Comparison of ENCODE assay signal across 10 mouse cellular contexts in genomic region chr9:124126373-124126772, GRCm38 (mm10). TPM values are rescaled to one million over a fixed set of nuclear protein-coding genes. Genes with fewer than 3 reads are reported as not detected.
DNase-seq lines count a peak whose midpoint lies in the region; ATAC-seq and TF ChIP-seq lines count a peak whose summit lies in the region.
"Had no signal": no experiment of that assay in that cellular context is flagged by ENCODE, and none has a peak within 500 bp of the region (broad histone marks: within the 10 kb centered on the region; RNA-seq: fewer than 3 reads in every experiment).

No protein-coding gene starts in this region.

- no peak for ATAC-seq in embryonic facial prominence, embryonic 11.5 days (replicated peaks; ENCODE audit: insufficient number of reproducible peaks, low FRiP score, low TSS enrichment, low read depth)
- ATAC-seq: midbrain, embryonic 16.5 days had no signal

- H3K4me3 ChIP-seq in embryonic facial prominence, embryonic 11.5 days (ENCODE audit: low read depth, low read length): no peak overlapping the region
- H3K4me3 ChIP-seq in embryonic facial prominence, embryonic 10.5 days: no peak overlapping the region
- no peak overlapping the region for H3K4me3 ChIP-seq in bone marrow macrophage, adult 2 months (ENCODE audit: insufficient read depth, low read length)
- H3K4me3 ChIP-seq in macrophage (ENCODE audit: inconsistent target): no peak overlapping the region
- no peak overlapping the region for H3K4me3 ChIP-seq in cerebellum, adult 2 months (replicated peaks; ENCODE audit: insufficient read depth, low read depth, low read length)

- H3K27me3 ChIP-seq in embryonic facial prominence, embryonic 11.5 days (ENCODE audit: control insufficient read depth, insufficient read depth, low read length): no peaks in the 10 kb centered on the region
- no peaks in the 10 kb centered on the region for H3K27me3 ChIP-seq in embryonic facial prominence, embryonic 10.5 days (replicated peaks; ENCODE audit: low read depth, poor library complexity, severe bottlenecking)
- no peaks in the 10 kb centered on the region for H3K27me3 ChIP-seq in cerebellum, adult 2 months (ENCODE audit: control insufficient read depth, insufficient read depth, low read length)

- no peaks in the 10 kb centered on the region for H3K9me3 ChIP-seq in embryonic facial prominence, embryonic 11.5 days (replicated peaks; ENCODE audit: control insufficient read depth, low read length)
- H3K9me3 ChIP-seq in embryonic facial prominence, embryonic 10.5 days: no peaks in the 10 kb centered on the region

- no peaks in the 10 kb centered on the region for H3K4me1 ChIP-seq in embryonic facial prominence, embryonic 11.5 days (ENCODE audit: control insufficient read depth, insufficient read depth, low read length)
- H3K4me1 ChIP-seq in embryonic facial prominence, embryonic 10.5 days: no peaks in the 10 kb centered on the region
- H3K4me1 ChIP-seq in bone marrow macrophage, adult 2 months (ENCODE audit: control insufficient read depth, insufficient read depth, low read length): peaks cover 29% of the 10 kb centered on the region
- no peaks in the 10 kb centered on the region for H3K4me1 ChIP-seq in cerebellum, adult 2 months (ENCODE audit: control insufficient read depth, insufficient read depth, low read length)

- DNase-seq in embryonic facial prominence, embryonic 11.5 days (ENCODE audit: low spot score): peak; percentile 23
- no peak for DNase-seq in embryonic facial prominence, embryonic 10.5 days (ENCODE audit: low spot score)
- peak; percentile 69 for DNase-seq in induced T-regulatory cell, adult 2 months (ENCODE audit: low read depth)
- DNase-seq in testis, postnatal 14 days (ENCODE audit: low spot score): no peak
- DNase-seq in cerebellum, adult 11-12 months: no peak
- DNase-seq in cerebellum, adult 2 months: no peak

- 52% methylated on average over 5 of the region's 5 CpGs for WGBS in embryonic facial prominence, embryonic 11.5 days
- WGBS in embryonic facial prominence, embryonic 10.5 days: 51% methylated on average over 5 of the region's 5 CpGs
- 24% methylated on average over 5 of the region's 5 CpGs for WGBS in macrophage (ENCODE audit: missing documents)
- WGBS in cerebellum, adult 2 months: 55% methylated on average over 5 of the region's 5 CpGs

- TF ChIP-seq CTCF in bone marrow macrophage, adult 2 months (IDR thresholded peaks at IDR 0.05; ENCODE audit: low read depth, low read length): no peak
- TF ChIP-seq CTCF in cerebellum, adult 2 months (IDR thresholded peaks at IDR 0.05; ENCODE audit: borderline replicate concordance, insufficient read depth, low read depth, low read length): no peak

- no peaks in the 10 kb centered on the region for H3K36me3 ChIP-seq in embryonic facial prominence, embryonic 11.5 days (replicated peaks; ENCODE audit: control insufficient read depth, insufficient read depth, low read depth, low read length)
- no peaks in the 10 kb centered on the region for H3K36me3 ChIP-seq in embryonic facial prominence, embryonic 10.5 days (replicated peaks)
- no peaks in the 10 kb centered on the region; the same call in 1 of the 2 replicates for H3K36me3 ChIP-seq in macrophage (ENCODE audit: inconsistent target)

- peaks cover 42% of the 10 kb centered on the region for H3K79me2 ChIP-seq in macrophage (ENCODE audit: inconsistent target)

- no peak for TF ChIP-seq POLR2A in bone marrow macrophage, adult 2 months (IDR thresholded peaks at IDR 0.05; ENCODE audit: borderline replicate concordance, low read depth, low read length)
- no peak for TF ChIP-seq POLR2A in cerebellum, adult 2 months (IDR thresholded peaks at IDR 0.05; ENCODE audit: borderline replicate concordance, insufficient read depth, low read length)

- no peak overlapping the region for H3K4me2 ChIP-seq in embryonic facial prominence, embryonic 11.5 days (ENCODE audit: low read depth, low read length)

- H3K27ac ChIP-seq in embryonic facial prominence, embryonic 11.5 days (replicated peaks; ENCODE audit: low read depth, low read length): no peak overlapping the region
- H3K27ac ChIP-seq in embryonic facial prominence, embryonic 10.5 days (replicated peaks): no peak overlapping the region
- H3K27ac ChIP-seq in bone marrow macrophage, adult 2 months (ENCODE audit: insufficient read depth, low read depth, low read length): peak overlapping the region; percentile 98
- peak overlapping the region; percentile 97 for H3K27ac ChIP-seq in macrophage
- no peak overlapping the region for H3K27ac ChIP-seq in cerebellum, adult 2 months (ENCODE audit: insufficient read depth, low read length)

- no peak overlapping the region for H3K9ac ChIP-seq in embryonic facial prominence, embryonic 11.5 days (replicated peaks; ENCODE audit: low read length)

RNA-seq across cellular contexts. Expression of gene Ccr5, which starts 5.0 kb away (rescaled TPM):
- 0.93 and 1.2 TPM in 2 replicates for polyA plus RNA-seq in embryonic facial prominence, embryonic 11.5 days (2014; fragmentation: Nextera tagmentation; extraction: Ambion mirVana)
- 0.42 TPM in 1 of 2 replicates, not detected in the other for polyA plus RNA-seq in embryonic facial prominence, embryonic 10.5 days (2016; fragmentation: Nextera tagmentation; extraction: Ambion mirVana)
- polyA plus RNA-seq in bone marrow macrophage, adult 2 months (2012; ENCODE audit: insufficient read depth, insufficient read length, missing spikeins): 370 and 381 TPM in 2 replicates
- total RNA-seq in macrophage (2018; cell fraction: chromatin; rRNA removed): 10 to 100 TPM in 24 of 26 experiments, 1 to 10 TPM in 2; 6.4 to 67.8 (median 36.9) TPM
- 10 to 100 TPM; 11.2 to 47.8 (median 22.9) TPM for total RNA-seq in macrophage (2018; cell fraction: cytosol; rRNA removed)
- 100 to 1,000 TPM in 3 of 26 experiments, 10 to 100 TPM in 23; 35.1 to 108 (median 75.8) TPM for total RNA-seq in macrophage (2018; cell fraction: nucleus; rRNA removed)
- 25.3 to 36.3 TPM (median 25.4 TPM) in 3 replicates for polyA plus RNA-seq in macrophage (2018)
- polyA plus RNA-seq in cerebellum, adult 2 months (2012; rRNA removed): 1.6 and 1.8 TPM in 2 replicates
- polyA plus RNA-seq: C2C12 had no signal

RNA-seq across cellular contexts. Expression of gene Ccr2, which starts 24.6 kb away (rescaled TPM):
- polyA plus RNA-seq in embryonic facial prominence, embryonic 11.5 days (2014; fragmentation: Nextera tagmentation; extraction: Ambion mirVana): 0.31 and 0.59 TPM in 2 replicates
- 0.13 and 0.30 TPM in 2 replicates for polyA plus RNA-seq in embryonic facial prominence, embryonic 10.5 days (2016; fragmentation: Nextera tagmentation; extraction: Ambion mirVana)
- polyA plus RNA-seq in bone marrow macrophage, adult 2 months (2012; ENCODE audit: insufficient read depth, insufficient read length, missing spikeins): 126 and 129 TPM in 2 replicates
- total RNA-seq in macrophage (2018; cell fraction: chromatin; rRNA removed): 1 to 10 TPM in 22 of 26 experiments, under 1 TPM in 4; 0.13 to 3.2 (median 1.6) TPM
- 10 to 100 TPM in 7 of 26 experiments, 1 to 10 TPM in 19; 3.3 to 16.4 (median 8.1) TPM for total RNA-seq in macrophage (2018; cell fraction: cytosol; rRNA removed)
- total RNA-seq in macrophage (2018; cell fraction: nucleus; rRNA removed): 10 to 100 TPM in 16 of 26 experiments, 1 to 10 TPM in 10; 3.2 to 27.2 (median 11.5) TPM
- polyA plus RNA-seq in macrophage (2018): 12.0 to 16.3 TPM (median 12.9 TPM) in 3 replicates
- 0.10 and 0.13 TPM in 2 replicates for polyA plus RNA-seq in cerebellum, adult 2 months (2012; rRNA removed)
- polyA plus RNA-seq: C2C12; midbrain, embryonic 16.5 days had no signal

Comparison
In these comparisons a context has a peak if more than half of its experiments do, and no peak if none do; other contexts are left out.
1. DNase-seq: peak in embryonic facial prominence, embryonic 11.5 days (single experiment) and induced T-regulatory cell, adult 2 months (single experiment); none in embryonic facial prominence, embryonic 10.5 days (single experiment), testis, postnatal 14 days (single experiment), cerebellum, adult 11-12 months (single experiment) and cerebellum, adult 2 months (0 of 2).
2. H3K27ac ChIP-seq: peak in bone marrow macrophage, adult 2 months (single experiment) and macrophage (single experiment); none in embryonic facial prominence, embryonic 11.5 days (single experiment), embryonic facial prominence, embryonic 10.5 days (single experiment) and cerebellum, adult 2 months (single experiment).